Mouse (Mus musculus): ENCODE measurements around the gene Gins3.

- TF ChIP-seq CTCF (IDR thresholded peaks at IDR 0.05; ENCODE audit: low read depth, low read length) = no peak
- no peak for TF ChIP-seq EP300 (IDR thresholded peaks at IDR 0.05; ENCODE audit: insufficient read depth, low read depth, low read length)
Measured at GRCm38 (mm10) chr8:95688073-95688672, 54.9 kb downstream of the Gins3 start.
